Mouse (Mus musculus) bone marrow, adult 2 months (tissue): ENCODE measurements around the gene Tmie. TPM values are rescaled to one million over a fixed set of nuclear protein-coding genes. Genes with fewer than 3 reads are reported as not detected.
A peak's percentile ranks its signal among the peaks of the same experiment; 100 is the strongest.
"Not testable (repeated sequence)": the region's sequence is repeated elsewhere in the genome, so short reads cannot be mapped to it uniquely, and the experiment has no call there.

Experiments used
- H3K27ac ChIP-seq: fragments of 200-500 bp; 2 replicates; pipeline ENCODE4 v1.5.1; 2012; ENCODE audit warnings: low read depth, mild to moderate bottlenecking, control low read depth, inconsistent platforms, low read length; ENCODE audit not compliant: control insufficient read depth, poor library complexity, insufficient read depth
- H3K4me1 ChIP-seq: fragments of 200-500 bp; 2 replicates; pipeline ENCODE4 v1.6.1; 2011; ENCODE audit warnings: low read length; ENCODE audit not compliant: control insufficient read depth, insufficient read depth
- H3K4me3 ChIP-seq: fragments of 200-500 bp; replicated peaks from 2 replicates; pipeline ENCODE3; 2011; ENCODE audit warnings: mild to moderate bottlenecking, low read depth, low read length, control low read depth; ENCODE audit not compliant: control insufficient read depth
- CTCF ChIP-seq: fragments of 200-500 bp; IDR thresholded peaks from 2 replicates; pipeline ENCODE4 v1.5.1; 2011; ENCODE audit warnings: low read length, control low read depth; ENCODE audit not compliant: control insufficient read depth, insufficient read depth
- POLR2A ChIP-seq: fragments of 200-500 bp; IDR thresholded peaks from 2 replicates; pipeline ENCODE4 v1.6.1; 2011; ENCODE audit warnings: low read depth, mild to moderate bottlenecking, control low read depth, low read length, borderline replicate concordance; ENCODE audit not compliant: control insufficient read depth
- WGBS: fragments of 180-500 bp; shearing (Covaris S2); methylation state at CpG from one replicate; pipeline ENCODE4 v1.1.7; 2018; 5-methylcytosine and 5-hydroxymethylcytosine counted together
- polyA plus RNA-seq: library from polyadenylated mRNA; stranded (reverse); fragments of >200 nt; gene quantifications from 2 replicates; pipeline ENCODE4 v1.2.4, GENCODE M21; 2011; ENCODE audit warnings: low replicate concordance; ENCODE audit not compliant: missing spikeins, insufficient read depth, insufficient read length

The Tmie gene
- polyA plus RNA-seq, 1 experiment = 1.2 TPM

GRCm38 (mm10) chr9:110840905-110841304, 39.0 kb downstream of the Tmie start:
- H3K4me3 ChIP-seq = no peak overlapping the region
- H3K4me1 ChIP-seq = no peaks in the 10 kb centered on the region; the same call in 1 of the 2 replicates
- WGBS = 59% methylated on average over 6 of the region's 6 CpGs
- peak overlapping the region; percentile 15; the same call in 1 of the 2 replicates for H3K27ac ChIP-seq
- TF ChIP-seq CTCF = no peak
- no peak for TF ChIP-seq POLR2A

GRCm38 (mm10) chr9:110836112-110836511, 43.8 kb downstream of the Tmie start:
- Histone ChIP-seq H3K27ac (no peak overlapping the region), H3K4me3 (no peak overlapping the region), H3K4me1 (no peaks in the 10 kb centered on the region; the same call in 1 of the 2 replicates)
- TF ChIP-seq POLR2A (no peak), CTCF (no peak)
- 66% methylated on average over 2 of the region's 2 CpGs for WGBS

GRCm38 (mm10) chr9:110834961-110835360, 45.0 kb downstream of the Tmie start:
- no peak for TF ChIP-seq CTCF
- TF ChIP-seq POLR2A = no peak
- H3K27ac ChIP-seq = no peak overlapping the region
- H3K4me3 ChIP-seq = no peak overlapping the region
- no peaks in the 10 kb centered on the region for H3K4me1 ChIP-seq
- WGBS = 76% methylated on average over 10 of the region's 10 CpGs

- WGBS = 90% methylated on average over 19 of the region's 19 CpGs
- no peaks in the 10 kb centered on the region for H3K4me1 ChIP-seq
Measured at GRCm38 (mm10) chr9:110834411-110834810, 45.5 kb downstream of the Tmie start, which contains the start of gene Prss45. Gene Prss45 (plus strand): TSS chr9:110834588.

GRCm38 (mm10) chr9:110833021-110833420, 46.9 kb downstream of the Tmie start:
- Histone ChIP-seq H3K4me3 (no peak overlapping the region), H3K4me1 (no peaks in the 10 kb centered on the region), H3K27ac (no peak overlapping the region)
- TF ChIP-seq POLR2A (no peak), CTCF (no peak)
- WGBS = 68% methylated on average over 5 of the region's 5 CpGs

More at GRCm38 (mm10) chr9:110834411-110834810, 45.5 kb downstream of the Tmie start, which contains the start of gene Prss45:
- Histone ChIP-seq H3K4me3 (no peak within 1 kb of the TSS), H3K27ac (no peak within 1 kb of the TSS)
- TF ChIP-seq POLR2A (no peak), CTCF (no peak)

- Histone ChIP-seq H3K4me1 (no peaks in the 10 kb centered on the region), H3K4me3 (no peak within 1 kb of the TSS), H3K27ac (no peak within 1 kb of the TSS)
- 68% methylated on average over 3 of the region's 3 CpGs for WGBS
- TF ChIP-seq POLR2A (no peak), CTCF (no peak)
Measured at GRCm38 (mm10) chr9:110826390-110826789, 53.5 kb downstream of the Tmie start, which contains the start of gene Prss43. Gene Prss43 (plus strand): TSS chr9:110826690.

GRCm38 (mm10) chr9:110825832-110826231, 54.1 kb downstream of the Tmie start:
- Histone ChIP-seq H3K4me3 (no peak overlapping the region), H3K27ac (no peak overlapping the region), H3K4me1 (no peaks in the 10 kb centered on the region)
- no peak for TF ChIP-seq POLR2A
- TF ChIP-seq CTCF = no peak
- 14% methylated on average over 7 of the region's 7 CpGs for WGBS

GRCm38 (mm10) chr9:110825426-110825825, 54.5 kb downstream of the Tmie start:
- Histone ChIP-seq H3K4me1 (no peaks in the 10 kb centered on the region), H3K4me3 (no peak overlapping the region), H3K27ac (no peak overlapping the region)
- TF ChIP-seq CTCF = no peak
- no peak for TF ChIP-seq POLR2A
- 57% methylated on average over 4 of the region's 4 CpGs for WGBS

- Histone ChIP-seq H3K4me3 (no peak overlapping the region), H3K27ac (no peak overlapping the region), H3K4me1 (no peaks in the 10 kb centered on the region)
- WGBS = 80% methylated on average over 7 of the region's 7 CpGs
- no peak for TF ChIP-seq CTCF
- no peak for TF ChIP-seq POLR2A
Measured at GRCm38 (mm10) chr9:110821436-110821835, 58.5 kb downstream of the Tmie start.

GRCm38 (mm10) chr9:110820546-110820945, 59.4 kb downstream of the Tmie start:
- H3K4me3 ChIP-seq, H3K27ac ChIP-seq, H3K4me1 ChIP-seq: not testable (repeated sequence)
